Mouse (Mus musculus): ENCODE data around the gene Haus6. TPM values are rescaled to one million over a fixed set of nuclear protein-coding genes. Genes with fewer than 3 reads are reported as not detected.

The Haus6 gene
- polyA plus RNA-seq, 1 experiment from 2014 or later, result 27.7 TPM

DNA sequence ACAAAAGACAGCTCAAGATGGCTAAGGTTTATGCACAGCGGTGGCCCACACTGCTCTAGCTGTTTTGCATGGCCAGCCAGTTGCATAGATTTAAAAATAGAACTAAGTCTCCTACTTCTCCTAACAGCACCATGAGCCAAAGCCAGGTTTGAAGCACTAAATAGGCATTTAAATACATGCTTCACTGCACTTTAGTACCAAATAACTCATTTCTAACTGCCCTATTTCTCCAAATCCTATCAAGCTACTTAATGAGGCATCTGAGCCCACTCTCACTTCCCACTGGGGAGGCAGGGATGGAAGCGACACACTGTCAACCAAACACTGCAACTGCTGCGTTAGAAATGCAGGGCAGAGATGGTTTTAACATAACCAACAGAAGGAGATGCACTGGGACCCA lies 67.9 kb downstream of the Haus6 start:
- no peak overlapping the region for H3K9ac ChIP-seq
- no peak overlapping the region for H3K4me2 ChIP-seq
- no peak for DNase-seq
- TF ChIP-seq CTCF (IDR thresholded peaks at IDR 0.05; ENCODE audit: low read depth), result no peak
- H3K27me3 ChIP-seq (ENCODE audit: insufficient read depth, low read length), result no peaks in the 10 kb centered on the region
- H3K36me3 ChIP-seq (ENCODE audit: insufficient read depth), result no peaks in the 10 kb centered on the region
- no peak overlapping the region for H3K4me3 ChIP-seq (ENCODE audit: low read depth, low read length)
- no peaks in the 10 kb centered on the region for H3K4me1 ChIP-seq (ENCODE audit: insufficient read depth)
- H3K27ac ChIP-seq (ENCODE audit: low read depth), result no peak overlapping the region
- WGBS, result 80% methylated on average over 3 of the region's 3 CpGs
- H3K9me3 ChIP-seq (ENCODE audit: low read depth, low read length), result no peaks in the 10 kb centered on the region
- ATAC-seq (ENCODE audit: insufficient read depth), result no peak

DNA sequence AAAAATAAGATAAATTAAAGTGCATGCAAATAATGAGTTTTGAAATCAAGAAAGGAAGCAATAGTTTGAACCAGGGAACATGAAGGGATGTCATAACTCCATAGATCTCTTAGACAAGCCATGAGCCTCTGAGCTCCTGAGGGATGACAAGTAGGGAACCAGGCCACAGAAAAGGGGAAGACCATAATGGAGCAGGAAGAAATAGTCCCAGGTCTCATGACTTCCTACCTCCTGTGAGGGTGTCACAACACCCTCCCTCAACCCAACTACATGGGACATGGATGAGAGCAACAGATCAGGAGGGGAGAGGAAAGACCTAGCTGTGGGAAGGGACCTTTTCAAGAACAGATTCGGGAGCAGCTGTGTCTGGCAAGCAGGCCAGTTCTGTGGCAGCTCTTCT lies 70.3 kb downstream of the Haus6 start:
- H3K4me2 ChIP-seq, result no peak overlapping the region
- no peak overlapping the region for H3K9ac ChIP-seq
- WGBS, result 79% methylated on average over 1 of the region's 1 CpGs
- no peaks in the 10 kb centered on the region for H3K9me3 ChIP-seq (ENCODE audit: low read depth, low read length)
- DNase-seq, result no peak
- no peaks in the 10 kb centered on the region for H3K27me3 ChIP-seq (ENCODE audit: insufficient read depth, low read length)
- ATAC-seq (ENCODE audit: insufficient read depth), result no peak
- H3K4me1 ChIP-seq (ENCODE audit: insufficient read depth), result no peaks in the 10 kb centered on the region
- no peaks in the 10 kb centered on the region for H3K36me3 ChIP-seq (ENCODE audit: insufficient read depth)
- TF ChIP-seq CTCF (IDR thresholded peaks at IDR 0.05; ENCODE audit: low read depth), result no peak
- H3K4me3 ChIP-seq (ENCODE audit: low read depth, low read length), result no peak overlapping the region
- no peak overlapping the region for H3K27ac ChIP-seq (ENCODE audit: low read depth)

DNA sequence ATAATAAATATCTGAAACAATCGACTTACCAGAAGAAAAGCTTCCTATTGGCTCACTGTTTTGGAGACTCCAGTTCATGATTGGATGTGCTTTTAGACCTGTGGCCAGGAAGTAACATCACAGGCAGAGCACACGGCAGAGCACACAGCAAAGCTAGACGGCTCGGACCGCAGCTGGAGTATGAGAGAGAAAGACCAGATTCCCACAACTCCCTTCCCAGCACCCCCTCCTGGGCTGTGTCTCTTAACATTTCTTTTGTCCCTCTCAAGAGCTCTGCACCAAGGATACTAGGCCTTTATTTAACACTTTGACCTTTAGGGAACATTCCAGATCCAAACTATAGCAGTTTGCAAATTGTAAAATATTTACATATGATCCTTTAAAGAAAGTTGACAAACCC lies 72.9 kb downstream of the Haus6 start:
- Histone ChIP-seq H3K27me3 (ENCODE audit: insufficient read depth, low read length) (no peaks in the 10 kb centered on the region), H3K27ac (ENCODE audit: low read depth) (no peak overlapping the region), H3K4me3 (ENCODE audit: low read depth, low read length) (no peak overlapping the region), H3K9ac (no peak overlapping the region), H3K4me2 (no peak overlapping the region), H3K4me1 (ENCODE audit: insufficient read depth) (no peaks in the 10 kb centered on the region), H3K9me3 (ENCODE audit: low read depth, low read length) (no peaks in the 10 kb centered on the region), H3K36me3 (ENCODE audit: insufficient read depth) (no peaks in the 10 kb centered on the region)
- DNase-seq (no peak), ATAC-seq (ENCODE audit: insufficient read depth) (no peak)
- 93% methylated on average over 5 of the region's 5 CpGs for WGBS
- TF ChIP-seq CTCF (IDR thresholded peaks at IDR 0.05; ENCODE audit: low read depth), result no peak

DNA sequence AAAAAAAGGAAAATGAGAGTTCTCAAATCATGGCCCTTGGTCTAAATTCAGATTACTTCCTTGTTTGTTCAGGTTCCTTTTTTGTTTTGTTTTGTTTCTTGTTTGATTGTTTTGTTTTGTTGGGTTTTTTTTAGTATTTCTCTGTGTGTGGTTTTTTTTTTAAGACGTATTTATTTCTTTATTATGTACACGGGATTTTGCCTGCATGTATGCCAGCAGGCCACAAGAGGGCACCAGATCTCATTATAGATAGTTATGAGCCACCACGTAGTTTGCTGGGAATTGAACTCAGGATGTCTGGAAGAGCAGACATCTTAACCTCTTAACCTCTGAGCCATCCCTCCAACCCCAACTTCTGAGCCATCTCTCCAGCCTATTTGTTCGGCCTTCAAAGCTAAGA lies 73.9 kb downstream of the Haus6 start:
- peak; percentile 72 for DNase-seq
- no peak overlapping the region for H3K4me2 ChIP-seq
- no peaks in the 10 kb centered on the region for H3K36me3 ChIP-seq (ENCODE audit: insufficient read depth)
- no peak overlapping the region for H3K4me3 ChIP-seq (ENCODE audit: low read depth, low read length)
- H3K9me3 ChIP-seq (ENCODE audit: low read depth, low read length), result no peaks in the 10 kb centered on the region
- TF ChIP-seq CTCF (IDR thresholded peaks at IDR 0.05; ENCODE audit: low read depth), result peak; percentile 68
- no peak overlapping the region for H3K27ac ChIP-seq (ENCODE audit: low read depth)
- H3K4me1 ChIP-seq (ENCODE audit: insufficient read depth), result no peaks in the 10 kb centered on the region
- no peak for ATAC-seq (ENCODE audit: insufficient read depth)
- H3K9ac ChIP-seq, result no peak overlapping the region
- no peaks in the 10 kb centered on the region for H3K27me3 ChIP-seq (ENCODE audit: insufficient read depth, low read length)
- 42% methylated on average over 4 of the region's 4 CpGs for WGBS

DNA sequence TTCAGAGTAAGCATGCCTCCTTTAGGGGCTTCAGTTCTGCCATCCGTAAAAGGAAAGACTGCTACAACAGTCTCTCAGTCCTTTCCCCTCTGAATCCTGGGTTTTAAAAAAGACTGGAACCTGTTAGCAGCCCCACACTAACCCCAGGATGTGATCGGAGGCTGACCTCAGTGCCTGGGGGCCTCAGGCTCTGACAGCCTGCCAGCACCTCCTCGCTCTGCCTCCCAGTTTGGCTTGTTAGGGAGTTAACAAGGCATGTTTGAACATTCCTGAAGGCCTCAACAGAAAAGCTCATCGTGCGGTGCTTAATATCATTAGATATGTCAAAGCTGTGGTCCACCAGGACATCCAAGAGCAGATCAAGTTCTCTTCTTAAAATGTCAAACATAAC lies 77.8 kb downstream of the Haus6 start:
- Histone ChIP-seq H3K9ac (no peak overlapping the region), H3K4me3 (ENCODE audit: low read depth, low read length) (no peak overlapping the region), H3K9me3 (ENCODE audit: low read depth, low read length) (no peaks in the 10 kb centered on the region), H3K4me1 (ENCODE audit: insufficient read depth) (no peaks in the 10 kb centered on the region), H3K4me2 (no peak overlapping the region), H3K27me3 (ENCODE audit: insufficient read depth, low read length) (no peaks in the 10 kb centered on the region), H3K36me3 (ENCODE audit: insufficient read depth) (no peaks in the 10 kb centered on the region), H3K27ac (ENCODE audit: low read depth) (no peak overlapping the region)
- no peak for ATAC-seq (ENCODE audit: insufficient read depth)
- no peak for TF ChIP-seq CTCF (IDR thresholded peaks at IDR 0.05; ENCODE audit: low read depth)
- WGBS, result 54% methylated on average over 5 of the region's 5 CpGs
- no peak for DNase-seq

DNA sequence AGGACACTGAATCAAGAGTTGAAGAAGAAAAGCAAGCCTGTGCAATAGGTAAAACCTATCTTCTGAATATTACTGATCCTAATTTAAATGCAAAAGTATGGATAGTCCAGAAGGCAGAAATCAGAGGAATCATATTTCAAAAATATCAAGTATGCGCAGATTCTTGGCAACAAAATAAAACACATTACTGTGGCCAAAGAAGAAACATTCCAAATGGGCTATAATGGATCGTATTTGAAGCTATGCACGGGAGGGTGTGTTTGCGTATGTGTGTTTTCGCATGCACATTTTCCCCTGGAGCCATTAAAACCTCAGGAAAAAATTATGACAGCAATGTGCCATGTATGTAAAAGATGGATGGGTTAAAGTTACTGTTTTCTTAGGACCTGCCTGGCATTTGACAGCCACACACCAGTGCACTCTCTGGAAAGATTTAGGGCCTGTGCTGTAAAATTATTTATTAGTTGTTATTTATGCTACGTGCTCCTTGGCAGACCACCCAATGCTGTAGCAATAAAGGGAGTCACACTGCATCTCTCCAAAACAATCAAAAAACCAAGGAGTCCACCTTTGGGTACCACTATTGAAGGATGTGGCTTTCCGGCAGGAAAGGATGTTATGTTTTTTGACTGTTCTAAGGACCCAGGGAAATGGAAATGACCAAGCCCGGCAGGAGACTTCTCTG lies 78.3 kb downstream of the Haus6 start:
- H3K27ac ChIP-seq (ENCODE audit: low read depth), result no peak overlapping the region
- H3K4me1 ChIP-seq (ENCODE audit: insufficient read depth), result no peaks in the 10 kb centered on the region
- ATAC-seq (ENCODE audit: insufficient read depth) (no peak), DNase-seq (peak; percentile 59)
- H3K4me2 ChIP-seq, result no peak overlapping the region
- no peak overlapping the region for H3K9ac ChIP-seq
- WGBS, result 56% methylated on average over 8 of the region's 8 CpGs
- no peaks in the 10 kb centered on the region for H3K9me3 ChIP-seq (ENCODE audit: low read depth, low read length)
- no peaks in the 10 kb centered on the region for H3K36me3 ChIP-seq (ENCODE audit: insufficient read depth)
- H3K4me3 ChIP-seq (ENCODE audit: low read depth, low read length), result no peak overlapping the region
- H3K27me3 ChIP-seq (ENCODE audit: insufficient read depth, low read length), result no peaks in the 10 kb centered on the region
- TF ChIP-seq CTCF (IDR thresholded peaks at IDR 0.05; ENCODE audit: low read depth), result no peak

DNA sequence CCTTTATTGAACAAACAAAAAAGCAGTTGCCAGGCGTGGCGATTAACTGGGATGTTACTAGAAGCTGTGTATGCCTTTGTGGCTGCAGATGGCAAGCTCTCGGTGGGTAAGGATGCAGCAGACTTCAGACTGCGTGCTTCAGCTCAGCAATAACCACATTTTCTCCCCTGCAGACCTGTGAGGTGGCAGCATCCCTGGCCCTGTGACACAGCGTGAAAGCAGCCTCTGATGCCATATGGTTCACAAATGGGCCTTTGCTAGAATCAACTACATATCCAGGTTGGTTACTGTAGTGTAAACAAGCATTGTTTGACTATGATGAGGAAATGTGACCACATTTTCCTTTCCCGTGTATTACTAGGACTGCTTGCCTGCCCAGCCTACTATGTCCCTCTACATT lies 82.7 kb downstream of the Haus6 start:
- ATAC-seq (ENCODE audit: insufficient read depth) (no peak), DNase-seq (no peak)
- H3K4me3 ChIP-seq (ENCODE audit: low read depth, low read length), result no peak overlapping the region
- H3K4me2 ChIP-seq, result no peak overlapping the region
- no peaks in the 10 kb centered on the region for H3K27me3 ChIP-seq (ENCODE audit: insufficient read depth, low read length)
- no peaks in the 10 kb centered on the region for H3K9me3 ChIP-seq (ENCODE audit: low read depth, low read length)
- H3K9ac ChIP-seq, result no peak overlapping the region
- no peak for TF ChIP-seq CTCF (IDR thresholded peaks at IDR 0.05; ENCODE audit: low read depth)
- no peak overlapping the region for H3K27ac ChIP-seq (ENCODE audit: low read depth)
- no peaks in the 10 kb centered on the region for H3K4me1 ChIP-seq (ENCODE audit: insufficient read depth)
- H3K36me3 ChIP-seq (ENCODE audit: insufficient read depth), result no peaks in the 10 kb centered on the region
- 68% methylated on average over 6 of the region's 6 CpGs for WGBS

Other genes with a start within 250 kb of the Haus6 start
- not detected in 2 replicates for gene Saxo1, start 53.7 kb downstream of the Haus6 start, polyA plus RNA-seq (2014; fragmentation: Nextera tagmentation; extraction: Ambion mirVana)
- 86.2 and 90.5 TPM in 2 replicates for gene Rraga, start 36.4 kb downstream of the Haus6 start, polyA plus RNA-seq (2014; fragmentation: Nextera tagmentation; extraction: Ambion mirVana)
- gene Plin2, start 58.0 kb upstream of the Haus6 start, polyA plus RNA-seq (2014; fragmentation: Nextera tagmentation; extraction: Ambion mirVana), result 102 and 104 TPM in 2 replicates
- gene Dennd4c, start 136.5 kb upstream of the Haus6 start, polyA plus RNA-seq (2014; fragmentation: Nextera tagmentation; extraction: Ambion mirVana), result 11.3 and 13.6 TPM in 2 replicates
- 874 and 878 TPM in 2 replicates for gene Rps6, start 245.4 kb upstream of the Haus6 start, polyA plus RNA-seq (2014; fragmentation: Nextera tagmentation; extraction: Ambion mirVana)